18 mouse cellular contexts compared by ENCODE assay signal in genomic region chr2:158178139-158178538, GRCm38 (mm10). TPM values are rescaled to one million over a fixed set of nuclear protein-coding genes. Genes with fewer than 3 reads are reported as not detected.
DNase-seq lines count a peak whose midpoint lies in the region; ATAC-seq and TF ChIP-seq lines count a peak whose summit lies in the region.
"Had no signal": no experiment of that assay in that cellular context is flagged by ENCODE, and none has a peak within 500 bp of the region (broad histone marks: within the 10 kb centered on the region; RNA-seq: fewer than 3 reads in every experiment).

No protein-coding gene starts in this region.

- no peak for TF ChIP-seq CTCF in hindbrain, postnatal 0 days (IDR thresholded peaks at IDR 0.05; ENCODE audit: low read depth)

- no peak overlapping the region for H3K4me2 ChIP-seq in hindbrain, embryonic 12.5 days (replicated peaks)
- no peak overlapping the region for H3K4me2 ChIP-seq in hindbrain, postnatal 0 days (ENCODE audit: low read depth, low read length)
- no peak overlapping the region for H3K4me2 ChIP-seq in neural tube, embryonic 13.5 days
- no peak overlapping the region for H3K4me2 ChIP-seq in intestine, embryonic 14.5 days (ENCODE audit: low read length)

- H3K4me1 ChIP-seq in hindbrain, embryonic 12.5 days = peaks cover 20% of the 10 kb centered on the region
- peaks cover 13% of the 10 kb centered on the region for H3K4me1 ChIP-seq in hindbrain, postnatal 0 days (ENCODE audit: insufficient read depth, low read length)
- peaks cover 47% of the 10 kb centered on the region for H3K4me1 ChIP-seq in neural tube, embryonic 13.5 days (replicated peaks)
- H3K4me1 ChIP-seq in intestine, embryonic 14.5 days (replicated peaks; ENCODE audit: control insufficient read depth, insufficient read depth, low read length) = peaks cover 13% of the 10 kb centered on the region

- no peak overlapping the region for H3K9ac ChIP-seq in hindbrain, embryonic 12.5 days
- no peak overlapping the region for H3K9ac ChIP-seq in hindbrain, postnatal 0 days (replicated peaks; ENCODE audit: low read length)
- no peak overlapping the region for H3K9ac ChIP-seq in neural tube, embryonic 13.5 days
- H3K9ac ChIP-seq in intestine, embryonic 14.5 days (ENCODE audit: low read length) = no peak overlapping the region
- H3K9ac ChIP-seq: liver, embryonic 13.5 days had no signal

- H3K27me3 ChIP-seq in hindbrain, embryonic 12.5 days = no peaks in the 10 kb centered on the region
- no peaks in the 10 kb centered on the region for H3K27me3 ChIP-seq in hindbrain, postnatal 0 days (ENCODE audit: insufficient read depth, low read length)
- no peaks in the 10 kb centered on the region for H3K27me3 ChIP-seq in neural tube, embryonic 13.5 days
- no peaks in the 10 kb centered on the region for H3K27me3 ChIP-seq in intestine, embryonic 14.5 days (replicated peaks; ENCODE audit: control insufficient read depth, insufficient read depth, low read length)
- H3K27me3 ChIP-seq: heart, embryonic 12.5 days had no signal

- H3K36me3 ChIP-seq in hindbrain, embryonic 12.5 days = no peaks in the 10 kb centered on the region
- no peaks in the 10 kb centered on the region for H3K36me3 ChIP-seq in hindbrain, postnatal 0 days (ENCODE audit: insufficient read depth, low read length)
- no peaks in the 10 kb centered on the region for H3K36me3 ChIP-seq in neural tube, embryonic 13.5 days
- no peaks in the 10 kb centered on the region for H3K36me3 ChIP-seq in intestine, embryonic 14.5 days (ENCODE audit: control insufficient read depth, insufficient read depth, low read length)
- H3K36me3 ChIP-seq: heart, embryonic 12.5 days; liver, embryonic 13.5 days had no signal

- 87% methylated on average over 4 of the region's 4 CpGs for WGBS in hindbrain, embryonic 12.5 days
- 65% methylated on average over 4 of the region's 4 CpGs for WGBS in hindbrain, postnatal 0 days
- WGBS in neural tube, embryonic 13.5 days = 76% methylated on average over 4 of the region's 4 CpGs
- WGBS in intestine, embryonic 14.5 days = 81% methylated on average over 4 of the region's 4 CpGs

- H3K27ac ChIP-seq in hindbrain, embryonic 12.5 days = peak overlapping the region; percentile 62
- no peak overlapping the region for H3K27ac ChIP-seq in hindbrain, postnatal 0 days
- H3K27ac ChIP-seq in neural tube, embryonic 13.5 days (replicated peaks) = peak overlapping the region; percentile 76
- peak overlapping the region; percentile 51; the same call in 1 of the 2 replicates for H3K27ac ChIP-seq in intestine, embryonic 14.5 days (ENCODE audit: low read depth)
- H3K27ac ChIP-seq: liver, embryonic 13.5 days had no signal

- H3K9me3 ChIP-seq in hindbrain, embryonic 12.5 days (replicated peaks) = no peaks in the 10 kb centered on the region
- no peaks in the 10 kb centered on the region for H3K9me3 ChIP-seq in hindbrain, postnatal 0 days (ENCODE audit: low read length)
- H3K9me3 ChIP-seq in neural tube, embryonic 13.5 days = no peaks in the 10 kb centered on the region
- H3K9me3 ChIP-seq in intestine, embryonic 14.5 days (ENCODE audit: control insufficient read depth, low read length) = no peaks in the 10 kb centered on the region
- H3K9me3 ChIP-seq: heart, embryonic 12.5 days; liver, embryonic 13.5 days had no signal

- no peak for ATAC-seq in hindbrain, embryonic 12.5 days (ENCODE audit: low FRiP score)
- no peak for ATAC-seq in hindbrain, postnatal 0 days
- ATAC-seq in neural tube, embryonic 13.5 days (ENCODE audit: low read depth) = no peak
- ATAC-seq in intestine, embryonic 14.5 days (replicated peaks; ENCODE audit: low FRiP score, low TSS enrichment, low read depth) = no peak
- no peak for ATAC-seq in megakaryocyte-erythroid progenitor cell, adult 5-6 weeks (replicated peaks; ENCODE audit: low FRiP score, low TSS enrichment, poor library complexity, severe bottlenecking)

- H3K4me3 ChIP-seq in hindbrain, embryonic 12.5 days = no peak overlapping the region
- H3K4me3 ChIP-seq in hindbrain, postnatal 0 days (ENCODE audit: low read length) = no peak overlapping the region
- H3K4me3 ChIP-seq in neural tube, embryonic 13.5 days = no peak overlapping the region
- H3K4me3 ChIP-seq in intestine, embryonic 14.5 days (ENCODE audit: low read depth, low read length) = no peak overlapping the region

- DNase-seq in hindbrain, postnatal 0 days (ENCODE audit: low spot score) = no peak
- no peak for DNase-seq in neural tube, embryonic 10.5 days (ENCODE audit: extremely low spot score, low spot score)
- no peak for DNase-seq in intestine, embryonic 14.5 days (ENCODE audit: low spot score)
- DNase-seq in adrenal gland, adult (ENCODE audit: inconsistent age in 2 of 2, low spot score in 1 of 2) = no peak
- DNase-seq: adrenal gland, postnatal 14 days; cerebellum, adult 2 months; gastrocnemius, postnatal 14 days; liver, embryonic 13.5 days; right cerebral cortex, postnatal 4 days; thymus, adult 2 months had no signal

RNA-seq across cellular contexts. Expression of gene Tgm2, which starts 31.9 kb away (rescaled TPM):
- polyA plus RNA-seq in hindbrain, embryonic 12.5 days (2016; fragmentation: Nextera tagmentation; extraction: Ambion mirVana) = 9.9 and 11.1 TPM in 2 replicates
- 13.6 and 14.4 TPM in 2 replicates for total RNA-seq in hindbrain, postnatal 0 days (2014; rRNA removed)
- polyA plus RNA-seq in hindbrain, postnatal 0 days (2015; fragmentation: Nextera tagmentation; extraction: Ambion mirVana) = 6.5 and 7.1 TPM in 2 replicates
- 11.0 and 12.0 TPM in 2 replicates for polyA plus RNA-seq in neural tube, embryonic 13.5 days (2015; fragmentation: Nextera tagmentation; extraction: Ambion mirVana)
- 54.4 and 59.7 TPM in 2 replicates for polyA plus RNA-seq in intestine, embryonic 14.5 days (2014; fragmentation: Nextera tagmentation; extraction: Ambion mirVana)
- total RNA-seq in megakaryocyte-erythroid progenitor cell, adult 5-6 weeks (2014; fragmentation: Nextera tagmentation) = 10.2 and 19.6 TPM in 2 replicates
- total RNA-seq in megakaryocyte-erythroid progenitor cell, adult 5-6 weeks (2017) = 7.1 and 8.0 TPM in 2 replicates

RNA-seq across cellular contexts. Expression of gene D630003M21Rik, which starts 50.9 kb away (rescaled TPM):
- 8.2 and 8.9 TPM in 2 replicates for polyA plus RNA-seq in hindbrain, embryonic 12.5 days (2016; fragmentation: Nextera tagmentation; extraction: Ambion mirVana)
- total RNA-seq in hindbrain, postnatal 0 days (2014; rRNA removed) = 6.0 and 7.8 TPM in 2 replicates
- 1.8 and 2.3 TPM in 2 replicates for polyA plus RNA-seq in hindbrain, postnatal 0 days (2015; fragmentation: Nextera tagmentation; extraction: Ambion mirVana)
- polyA plus RNA-seq in neural tube, embryonic 13.5 days (2015; fragmentation: Nextera tagmentation; extraction: Ambion mirVana) = 2.6 and 3.0 TPM in 2 replicates
- polyA plus RNA-seq in intestine, embryonic 14.5 days (2014; fragmentation: Nextera tagmentation; extraction: Ambion mirVana) = 1.5 and 1.8 TPM in 2 replicates
- total RNA-seq in megakaryocyte-erythroid progenitor cell, adult 5-6 weeks (2014; fragmentation: Nextera tagmentation) = not detected in 2 replicates
- not detected in 2 replicates for total RNA-seq in megakaryocyte-erythroid progenitor cell, adult 5-6 weeks (2017)
- total RNA-seq: hematopoietic stem cell, adult 5-6 weeks; megakaryocyte, adult 5-6 weeks; MEL had no signal
- polyA plus RNA-seq: CD4-positive, CD25-positive, alpha-beta regulatory T cell, adult 4 months had no signal
